Comparison of ENCODE assay signal across 9 mouse cellular contexts in the genomic region with DNA sequence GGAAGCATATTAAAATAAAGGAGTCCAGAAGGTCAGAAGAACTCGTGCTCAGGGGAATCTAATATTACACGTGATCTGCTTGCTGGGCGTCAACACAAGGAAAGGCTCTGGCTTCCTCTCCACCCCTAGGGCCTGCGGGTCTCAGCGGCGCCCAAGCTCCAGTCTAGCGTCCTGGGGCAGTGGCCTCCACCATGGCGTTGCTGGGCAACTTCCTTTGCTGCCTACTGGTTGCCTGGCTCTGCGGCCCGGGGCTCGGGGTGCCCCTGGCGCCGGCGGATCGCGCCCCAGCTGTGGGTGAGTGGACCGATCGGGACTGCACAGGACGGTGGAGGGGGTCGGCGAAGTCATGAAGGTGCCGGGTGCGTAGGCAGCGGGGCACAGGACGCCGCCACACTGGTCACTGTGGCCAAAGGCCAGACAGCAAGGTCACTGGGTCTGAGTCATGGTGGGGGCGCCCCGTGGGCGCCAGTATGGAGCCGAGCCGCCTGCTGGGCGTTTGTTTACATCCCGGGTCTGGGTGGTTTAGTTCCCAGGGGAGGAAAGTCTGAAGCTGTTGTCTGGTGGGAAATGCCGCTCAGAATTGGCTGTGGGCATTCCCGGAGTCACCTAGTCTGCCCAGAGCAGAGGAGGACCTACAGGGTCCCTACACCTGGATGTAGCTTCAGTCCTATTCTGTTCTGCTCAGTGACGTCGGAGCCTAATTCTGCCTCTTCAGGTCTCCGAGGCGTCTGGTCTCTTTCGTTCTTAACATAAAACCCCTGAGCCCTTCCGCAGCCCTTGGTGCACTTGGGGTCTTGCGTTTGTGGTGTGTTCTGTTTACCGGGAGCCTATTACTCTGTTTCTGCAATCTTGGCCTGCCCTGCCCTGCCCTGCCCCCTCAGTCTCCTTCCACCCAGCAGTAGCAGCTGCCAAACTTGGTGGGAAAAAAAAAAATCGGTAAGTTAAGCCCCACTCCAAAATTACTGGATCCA. TPM values are rescaled to one million over a fixed set of nuclear protein-coding genes. Genes with fewer than 3 reads are reported as not detected.
DNase-seq lines count a peak whose midpoint lies in the region; ATAC-seq and TF ChIP-seq lines count a peak whose summit lies in the region.
"Had no signal": no experiment of that assay in that cellular context is flagged by ENCODE, and none has a peak within 500 bp of the region (broad histone marks: within the 10 kb centered on the region; RNA-seq: fewer than 3 reads in every experiment).

No protein-coding gene starts in this region.

- WGBS in bone marrow, adult 2 months: under 1% methylated on average over 44 of the region's 44 CpGs
- WGBS in heart, embryonic 12.5 days: 1% methylated on average over 44 of the region's 44 CpGs
- WGBS in kidney, embryonic 14.5 days: 1% methylated on average over 42 of the region's 44 CpGs
- under 1% methylated on average over 44 of the region's 44 CpGs for WGBS in liver, embryonic 15.5 days (ENCODE audit: insufficient replicate concordance)
- 1% methylated on average over 44 of the region's 44 CpGs for WGBS in stomach, embryonic 16.5 days

- no peak for TF ChIP-seq CTCF in bone marrow, adult 2 months (IDR thresholded peaks at IDR 0.05; ENCODE audit: control insufficient read depth, insufficient read depth, low read length)
- no peak for TF ChIP-seq CTCF in embryonic fibroblast, embryonic 13.5 days (IDR thresholded peaks at IDR 0.05; ENCODE audit: borderline replicate concordance, insufficient read depth, low read length)

- no peaks in the 10 kb centered on the region for H3K27me3 ChIP-seq in heart, embryonic 12.5 days (replicated peaks)
- H3K27me3 ChIP-seq in kidney, embryonic 14.5 days (ENCODE audit: control insufficient read depth, insufficient read depth, low read length): no peaks in the 10 kb centered on the region
- H3K27me3 ChIP-seq in liver, embryonic 15.5 days: no peaks in the 10 kb centered on the region
- H3K27me3 ChIP-seq in stomach, embryonic 16.5 days (ENCODE audit: control insufficient read depth, insufficient read depth, low read length): no peaks in the 10 kb centered on the region

- peak overlapping the region; percentile 92 for H3K27ac ChIP-seq in bone marrow, adult 2 months (ENCODE audit: control insufficient read depth, insufficient read depth, low read depth, low read length, poor library complexity)
- H3K27ac ChIP-seq in embryonic fibroblast, embryonic 13.5 days (ENCODE audit: insufficient read depth, low read length): no peak overlapping the region
- peak overlapping the region; percentile 57; the same call in 1 of the 2 replicates for H3K27ac ChIP-seq in heart, embryonic 12.5 days (ENCODE audit: poor library complexity, severe bottlenecking)
- H3K27ac ChIP-seq in kidney, embryonic 14.5 days (ENCODE audit: low read depth, low read length): no peak overlapping the region; the same call in 1 of the 2 replicates
- peak overlapping the region; percentile 82 for H3K27ac ChIP-seq in liver, embryonic 15.5 days (replicated peaks)
- H3K27ac ChIP-seq in stomach, embryonic 16.5 days (ENCODE audit: low read length): peak overlapping the region; percentile 61

- no peaks in the 10 kb centered on the region for H3K9me3 ChIP-seq in heart, embryonic 12.5 days (replicated peaks)
- H3K9me3 ChIP-seq in kidney, embryonic 14.5 days (ENCODE audit: control insufficient read depth, low read length): no peaks in the 10 kb centered on the region
- H3K9me3 ChIP-seq in liver, embryonic 15.5 days (replicated peaks): no peaks in the 10 kb centered on the region
- H3K9me3 ChIP-seq in stomach, embryonic 16.5 days (replicated peaks; ENCODE audit: control insufficient read depth, low read length): 0 out of 2 replicates have a peak, but pooled peaks cover 4% of the 10 kb centered on the region
- H3K9me3 ChIP-seq: G1E had no signal

- peak overlapping the region; percentile 79 for H3K4me3 ChIP-seq in bone marrow, adult 2 months (replicated peaks; ENCODE audit: control insufficient read depth, low read depth, low read length)
- peak overlapping the region; percentile 39 for H3K4me3 ChIP-seq in embryonic fibroblast, embryonic 13.5 days (ENCODE audit: insufficient read depth, low read length)
- H3K4me3 ChIP-seq in heart, embryonic 12.5 days: peak overlapping the region; percentile 86
- peak overlapping the region; percentile 62 for H3K4me3 ChIP-seq in kidney, embryonic 14.5 days (ENCODE audit: low read length)
- H3K4me3 ChIP-seq in liver, embryonic 15.5 days (replicated peaks): peak overlapping the region; percentile 76
- H3K4me3 ChIP-seq in stomach, embryonic 16.5 days (replicated peaks; ENCODE audit: low read length): peak overlapping the region; percentile 67

- peak overlapping the region; percentile 81 for H3K4me2 ChIP-seq in heart, embryonic 12.5 days
- H3K4me2 ChIP-seq in kidney, embryonic 14.5 days (replicated peaks; ENCODE audit: low read depth, low read length): peak overlapping the region; percentile 95
- H3K4me2 ChIP-seq in liver, embryonic 15.5 days: peak overlapping the region; percentile 96
- H3K4me2 ChIP-seq in stomach, embryonic 16.5 days (ENCODE audit: low read depth, low read length): peak overlapping the region; percentile 72

- H3K9ac ChIP-seq in heart, embryonic 12.5 days: peak overlapping the region; percentile 87
- H3K9ac ChIP-seq in kidney, embryonic 14.5 days (ENCODE audit: low read depth, low read length): peak overlapping the region; percentile 66
- peak overlapping the region; percentile 84 for H3K9ac ChIP-seq in liver, embryonic 15.5 days
- H3K9ac ChIP-seq in stomach, embryonic 16.5 days (ENCODE audit: low read length): peak overlapping the region; percentile 75

- ATAC-seq in heart, embryonic 12.5 days (ENCODE audit: insufficient number of reproducible peaks, low FRiP score): peak; percentile 81
- peak; percentile 84 for ATAC-seq in kidney, embryonic 14.5 days (ENCODE audit: low FRiP score, low TSS enrichment)
- ATAC-seq in liver, embryonic 15.5 days (ENCODE audit: insufficient read depth): peak; percentile 83
- ATAC-seq in stomach, embryonic 16.5 days (ENCODE audit: insufficient read depth, low FRiP score): peak; percentile 78

- H3K36me3 ChIP-seq in heart, embryonic 12.5 days: no peaks in the 10 kb centered on the region
- H3K36me3 ChIP-seq in kidney, embryonic 14.5 days (ENCODE audit: control insufficient read depth, insufficient read depth, low read length): no peaks in the 10 kb centered on the region
- no peaks in the 10 kb centered on the region for H3K36me3 ChIP-seq in liver, embryonic 15.5 days (replicated peaks)
- H3K36me3 ChIP-seq in stomach, embryonic 16.5 days (ENCODE audit: control insufficient read depth, insufficient read depth, low read length): no peaks in the 10 kb centered on the region
- H3K36me3 ChIP-seq: G1E had no signal

- DNase-seq in B cell, adult 2 months: peak; percentile 56 to 57
- peak; percentile 65 to 72 for DNase-seq in natural killer cell, adult 2 months (ENCODE audit: low spot score in 2 of 2)

- H3K4me1 ChIP-seq in bone marrow, adult 2 months (ENCODE audit: control insufficient read depth, insufficient read depth, low read length): peaks cover 2% of the 10 kb centered on the region; the same call in 1 of the 2 replicates
- H3K4me1 ChIP-seq in embryonic fibroblast, embryonic 13.5 days (ENCODE audit: control insufficient read depth, insufficient read depth, low read length): no peaks in the 10 kb centered on the region
- H3K4me1 ChIP-seq in heart, embryonic 12.5 days (replicated peaks): peaks cover 10% of the 10 kb centered on the region
- H3K4me1 ChIP-seq in kidney, embryonic 14.5 days (ENCODE audit: control insufficient read depth, insufficient read depth, low read length): peaks cover 9% of the 10 kb centered on the region; the same call in 1 of the 2 replicates
- peaks cover 23% of the 10 kb centered on the region for H3K4me1 ChIP-seq in liver, embryonic 15.5 days (replicated peaks)
- H3K4me1 ChIP-seq in stomach, embryonic 16.5 days (ENCODE audit: control insufficient read depth, insufficient read depth, low read length): peaks cover 10% of the 10 kb centered on the region; the same call in 1 of the 2 replicates

- peak; percentile 66; the same call in 1 of the 2 replicates for TF ChIP-seq POLR2A in bone marrow, adult 2 months (IDR thresholded peaks at IDR 0.05; ENCODE audit: borderline replicate concordance, control insufficient read depth, low read depth, low read length)
- no peak for TF ChIP-seq POLR2A in embryonic fibroblast, embryonic 13.5 days (IDR thresholded peaks at IDR 0.05; ENCODE audit: low read depth, low read length)

RNA-seq across cellular contexts. Expression of a gene that starts 0.6 kb away (rescaled TPM):
- 9.1 and 13.2 TPM in 2 replicates for polyA plus RNA-seq in bone marrow, adult 2 months (2011; ENCODE audit: insufficient read depth, insufficient read length, low replicate concordance, missing spikeins)
- polyA plus RNA-seq in embryonic fibroblast, embryonic 13.5 days (2011; ENCODE audit: insufficient read length, low read depth, missing spikeins): 21.3 and 32.9 TPM in 2 replicates
- 25.2 and 26.4 TPM in 2 replicates for polyA plus RNA-seq in heart, embryonic 12.5 days (2016; fragmentation: Nextera tagmentation; extraction: Ambion mirVana)
- 16.7 and 19.3 TPM in 2 replicates for polyA plus RNA-seq in kidney, embryonic 14.5 days (2014; fragmentation: Nextera tagmentation; extraction: Ambion mirVana)
- polyA plus RNA-seq in liver, embryonic 15.5 days (2015; fragmentation: Nextera tagmentation; extraction: Ambion mirVana): 24.6 and 27.7 TPM in 2 replicates
- polyA plus RNA-seq in stomach, embryonic 16.5 days (2015; fragmentation: Nextera tagmentation; extraction: Ambion mirVana): 43.8 and 50.4 TPM in 2 replicates
- polyA plus RNA-seq: G1E had no signal

RNA-seq across cellular contexts. Expression of a gene that starts 10.1 kb away (rescaled TPM):
- 1.8 TPM in 1 of 2 replicates, not detected in the other for polyA plus RNA-seq in bone marrow, adult 2 months (2011; ENCODE audit: insufficient read depth, insufficient read length, low replicate concordance, missing spikeins)
- polyA plus RNA-seq in embryonic fibroblast, embryonic 13.5 days (2011; ENCODE audit: insufficient read length, low read depth, missing spikeins): 2.9 and 14.0 TPM in 2 replicates
- polyA plus RNA-seq in heart, embryonic 12.5 days (2016; fragmentation: Nextera tagmentation; extraction: Ambion mirVana): 1.8 and 3.9 TPM in 2 replicates
- polyA plus RNA-seq in kidney, embryonic 14.5 days (2014; fragmentation: Nextera tagmentation; extraction: Ambion mirVana): 5.9 and 7.3 TPM in 2 replicates
- 1.5 and 1.8 TPM in 2 replicates for polyA plus RNA-seq in liver, embryonic 15.5 days (2015; fragmentation: Nextera tagmentation; extraction: Ambion mirVana)
- polyA plus RNA-seq in stomach, embryonic 16.5 days (2015; fragmentation: Nextera tagmentation; extraction: Ambion mirVana): 50.6 and 52.9 TPM in 2 replicates
- polyA plus RNA-seq: G1E had no signal

Comparison
In these comparisons a context has a peak if more than half of its experiments do, and no peak if none do; other contexts are left out.
1. H3K27ac ChIP-seq: peak in bone marrow, adult 2 months (single experiment), heart, embryonic 12.5 days (single experiment), liver, embryonic 15.5 days (single experiment) and stomach, embryonic 16.5 days (single experiment); none in embryonic fibroblast, embryonic 13.5 days (single experiment) and kidney, embryonic 14.5 days (single experiment).
2. Peak in every context shown above with its lines, with median percentiles within 50 percentile points of each other: H3K4me3 ChIP-seq, ATAC-seq, H3K4me2 ChIP-seq and H3K9ac ChIP-seq.